Mouse (Mus musculus) thymus, adult 2 months (tissue): ENCODE data around the gene Camk2d.

ENCODE experiments used
- CTCF ChIP-seq: fragments of 200-500 bp; IDR thresholded peaks from 2 replicates; pipeline ENCODE4 v1.5.1; 2012; ENCODE audit warnings: mild to moderate bottlenecking, control low read depth, low read length, moderate library complexity, borderline replicate concordance; ENCODE audit not compliant: control insufficient read depth, poor library complexity, insufficient read depth; ENCODE audit errors: extremely low read depth
- POLR2A ChIP-seq: fragments of 200-500 bp; IDR thresholded peaks from 2 replicates; pipeline ENCODE4 v1.6.1; 2012; ENCODE audit warnings: mild to moderate bottlenecking, low read length, control low read depth, moderate library complexity; ENCODE audit not compliant: control insufficient read depth, poor library complexity, insufficient read depth; ENCODE audit errors: extremely low read depth

- TF ChIP-seq CTCF (no peak), POLR2A (no peak)
Measured at GRCm38 (mm10) chr3:126628380-126628779, 32.3 kb downstream of the Camk2d start.
